Mouse (Mus musculus) bone marrow, adult 2 months (tissue): ENCODE results near the gene Serinc5.

Source experiments
- CTCF ChIP-seq: fragments of 200-500 bp; IDR thresholded peaks from 2 replicates; pipeline ENCODE4 v1.5.1; 2011; ENCODE audit warnings: low read length, control low read depth; ENCODE audit not compliant: control insufficient read depth, insufficient read depth
- POLR2A ChIP-seq: fragments of 200-500 bp; IDR thresholded peaks from 2 replicates; pipeline ENCODE4 v1.6.1; 2011; ENCODE audit warnings: low read depth, mild to moderate bottlenecking, control low read depth, low read length, borderline replicate concordance; ENCODE audit not compliant: control insufficient read depth

- TF ChIP-seq CTCF (no peak), POLR2A (no peak)
Measured at GRCm38 (mm10) chr13:92710361-92710760, 99.5 kb downstream of the Serinc5 start.
